ENCODE assay signal across 11 mouse cellular contexts in the genomic region with DNA sequence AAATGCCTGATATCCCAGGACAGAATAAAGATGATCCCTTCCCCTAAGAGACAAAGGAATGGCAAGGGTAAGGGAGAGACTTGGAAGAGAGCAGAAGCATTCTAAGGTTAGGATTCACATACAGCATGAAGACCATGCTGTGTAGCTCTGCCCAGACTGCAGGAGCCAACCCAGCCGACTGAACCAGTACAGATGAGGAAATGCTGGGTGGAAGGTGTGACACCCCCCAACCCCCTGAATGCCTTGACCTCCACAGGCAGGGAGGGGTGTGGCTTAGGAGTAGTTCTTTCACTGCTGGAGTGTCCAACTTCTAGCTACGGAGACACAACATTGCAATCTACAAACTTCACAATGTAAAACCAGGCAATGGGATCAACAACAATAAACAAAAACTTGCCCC. TPM values are rescaled to one million over a fixed set of nuclear protein-coding genes. Genes with fewer than 3 reads are reported as not detected.
DNase-seq lines count a peak whose midpoint lies in the region; ATAC-seq lines count a peak whose summit lies in the region.
"Had no signal": no experiment of that assay in that cellular context is flagged by ENCODE, and none has a peak within 500 bp of the region (broad histone marks: within the 10 kb centered on the region; RNA-seq: fewer than 3 reads in every experiment).

No protein-coding gene starts in this region.

- H3K4me1 ChIP-seq in heart, embryonic 12.5 days (replicated peaks), result peaks cover 26% of the 10 kb centered on the region
- H3K4me1 ChIP-seq in liver, embryonic 11.5 days (replicated peaks; ENCODE audit: control insufficient read depth, insufficient read depth, low read length), result peaks cover 11% of the 10 kb centered on the region
- peaks cover 14% of the 10 kb centered on the region for H3K4me1 ChIP-seq in brown adipose tissue, adult 24 weeks (ENCODE audit: control insufficient read depth, insufficient read depth, insufficient read length, low read length)

- peak overlapping the region; percentile 70; the same call in 1 of the 2 replicates for H3K4me2 ChIP-seq in heart, embryonic 12.5 days
- H3K4me2 ChIP-seq in liver, embryonic 11.5 days, result peak overlapping the region; percentile 74; the same call in 1 of the 2 replicates

- ATAC-seq in heart, embryonic 12.5 days (ENCODE audit: insufficient number of reproducible peaks, low FRiP score), result no peak
- no peak for ATAC-seq in liver, embryonic 11.5 days (replicated peaks; ENCODE audit: low FRiP score)

- H3K9me3 ChIP-seq in heart, embryonic 12.5 days (replicated peaks), result no peaks in the 10 kb centered on the region
- H3K9me3 ChIP-seq in liver, embryonic 11.5 days (ENCODE audit: control insufficient read depth, low read length), result no peaks in the 10 kb centered on the region
- H3K9me3 ChIP-seq: kidney, embryonic 15.5 days had no signal

- intact Hi-C loops in left cerebral cortex, postnatal 4 days (cut with DNase I), result no loop called here

- no peak for DNase-seq in heart, adult 9 months (ENCODE audit: low spot score in 2 of 2)
- no peak for DNase-seq in liver, embryonic 11.5 days (ENCODE audit: low spot score)
- no peak for DNase-seq in liver
- DNase-seq in induced T-regulatory cell, adult 2 months (ENCODE audit: low read depth), result peak; percentile 40
- DNase-seq in left cerebral cortex, postnatal 4 days, result no peak
- DNase-seq: layer of hippocampus, adult 9-11 months had no signal

- H3K36me3 ChIP-seq in heart, embryonic 12.5 days, result no peaks in the 10 kb centered on the region
- no peaks in the 10 kb centered on the region for H3K36me3 ChIP-seq in liver, embryonic 11.5 days (ENCODE audit: control insufficient read depth, insufficient read depth, low read length)
- H3K36me3 ChIP-seq: kidney, embryonic 15.5 days had no signal

- no peak overlapping the region for H3K9ac ChIP-seq in heart, embryonic 12.5 days
- H3K9ac ChIP-seq in liver, embryonic 11.5 days (ENCODE audit: low read depth, low read length), result no peak overlapping the region

- 69% methylated on average over 2 of the region's 2 CpGs for WGBS in heart, embryonic 12.5 days
- WGBS in liver, embryonic 11.5 days, result 64% methylated on average over 2 of the region's 2 CpGs

- H3K4me3 ChIP-seq in heart, embryonic 12.5 days, result 0 out of 2 replicates have a peak overlapping the region, but pooled peaks have one; percentile 55
- no peak overlapping the region for H3K4me3 ChIP-seq in liver, embryonic 11.5 days (ENCODE audit: low read depth, low read length)
- H3K4me3 ChIP-seq in brown adipose tissue, adult 24 weeks (ENCODE audit: insufficient read depth, low read depth, low read length), result 0 out of 2 replicates have a peak overlapping the region, but pooled peaks have one; percentile 13
- H3K4me3 ChIP-seq: erythroblast, embryonic 14.5 days; myocyte had no signal

- peaks cover 51% of the 10 kb centered on the region for H3K27me3 ChIP-seq in heart, embryonic 12.5 days (replicated peaks)
- H3K27me3 ChIP-seq in liver, embryonic 11.5 days (replicated peaks; ENCODE audit: control insufficient read depth, insufficient read depth, low read length), result peaks cover 54% of the 10 kb centered on the region

- no peak overlapping the region for H3K27ac ChIP-seq in heart, embryonic 12.5 days (ENCODE audit: poor library complexity, severe bottlenecking)
- H3K27ac ChIP-seq in liver, embryonic 11.5 days (ENCODE audit: low read depth, low read length), result no peak overlapping the region
- no peak overlapping the region for H3K27ac ChIP-seq in brown adipose tissue, adult 24 weeks (replicated peaks; ENCODE audit: low read depth, low read length)
- H3K27ac ChIP-seq: kidney, embryonic 15.5 days had no signal

RNA-seq across cellular contexts. Expression of a gene that starts 1.7 kb away (rescaled TPM):
- polyA plus RNA-seq in heart, embryonic 12.5 days (2016; fragmentation: Nextera tagmentation; extraction: Ambion mirVana), result 3.0 and 3.2 TPM in 2 replicates
- polyA plus RNA-seq in liver, embryonic 11.5 days (2014; fragmentation: Nextera tagmentation; extraction: Ambion mirVana), result 0.44 and 0.45 TPM in 2 replicates
- polyA plus RNA-seq in brown adipose tissue, adult 24 weeks (2012; ENCODE audit: insufficient read depth, insufficient read length, missing spikeins), result 26.8 and 33.8 TPM in 2 replicates
- 100 to 1,000 TPM; 331 to 380 TPM for total RNA-seq in left cerebral cortex, postnatal 4 days (2021)
- polyA plus RNA-seq: erythroblast, embryonic 14.5 days had no signal
